ENCODE assay signal across 7 mouse cellular contexts in the genomic region with DNA sequence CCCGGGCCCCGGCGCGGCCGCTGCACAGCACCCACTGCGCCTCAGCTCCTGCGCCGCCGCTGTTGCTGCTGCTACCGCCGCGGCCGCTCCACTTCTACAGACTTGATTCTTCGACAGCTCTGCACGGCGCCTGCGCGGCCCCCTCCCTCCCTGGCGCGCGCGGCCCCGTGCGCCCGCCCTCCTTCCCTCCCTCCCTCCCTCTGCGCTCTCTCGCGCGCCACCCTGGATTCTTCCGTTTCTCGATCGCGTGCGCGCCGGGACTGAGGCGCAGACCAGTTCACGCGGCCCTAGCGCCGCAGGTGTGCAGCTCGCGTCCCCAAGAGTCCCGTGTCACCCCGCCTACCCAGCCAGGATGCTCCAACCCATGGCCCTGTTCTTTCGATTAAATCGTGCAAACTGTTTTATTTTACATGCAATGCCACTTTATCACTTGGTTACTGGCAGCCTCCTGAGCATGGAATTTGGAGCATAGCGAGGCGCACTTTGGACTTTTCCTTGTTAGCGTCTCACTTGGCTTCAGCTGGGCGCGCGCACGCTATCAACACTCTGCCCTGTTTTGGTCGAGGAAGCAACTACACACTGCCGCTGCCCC. TPM values are rescaled to one million over a fixed set of nuclear protein-coding genes. Genes with fewer than 3 reads are reported as not detected.
A peak's percentile ranks its signal among the peaks of the same experiment; 100 is the strongest.
DNase-seq lines count a peak whose midpoint lies in the region; ATAC-seq lines count a peak whose summit lies in the region.

TSS of gene Irf2bp2 (minus strand) at position 98 of the 592 bp plus-strand sequence.

- DNase-seq in adrenal gland, adult 8-10 months: peak; percentile 84
- DNase-seq in embryo, embryonic 11.5 days (ENCODE audit: low read depth, low spot score): peak; percentile 94
- DNase-seq in gastrocnemius, postnatal 4 days (ENCODE audit: low spot score in 2 of 2): peak; percentile 84 to 91
- peak; percentile 91 for DNase-seq in limb, embryonic 11.5 days (ENCODE audit: low spot score)
- peak; percentile 97 for DNase-seq in midbrain, embryonic 14.5 days
- peak; percentile 83 to 85 for DNase-seq in spleen, adult 18-20 months

- no peaks in the 10 kb centered on the region for H3K9me3 ChIP-seq in intestine, embryonic 16.5 days (ENCODE audit: control insufficient read depth, low read length)
- no peaks in the 10 kb centered on the region for H3K9me3 ChIP-seq in limb, embryonic 11.5 days (ENCODE audit: control insufficient read depth, low read length)
- no peaks in the 10 kb centered on the region for H3K9me3 ChIP-seq in midbrain, embryonic 14.5 days (ENCODE audit: control insufficient read depth, low read length)

- H3K4me1 ChIP-seq in intestine, embryonic 16.5 days (ENCODE audit: control insufficient read depth, insufficient read depth, low read length): peaks cover 34% of the 10 kb centered on the region
- peaks cover 37% of the 10 kb centered on the region for H3K4me1 ChIP-seq in limb, embryonic 11.5 days (ENCODE audit: control insufficient read depth, insufficient read depth, low read length)
- peaks cover 45% of the 10 kb centered on the region for H3K4me1 ChIP-seq in midbrain, embryonic 14.5 days (ENCODE audit: control insufficient read depth, insufficient read depth, low read length)

- H3K4me3 ChIP-seq in intestine, embryonic 16.5 days (ENCODE audit: low read length): peak within 1 kb of the TSS; percentile 100
- H3K4me3 ChIP-seq in limb, embryonic 11.5 days (ENCODE audit: low read depth, low read length): peak within 1 kb of the TSS; percentile 99
- H3K4me3 ChIP-seq in midbrain, embryonic 14.5 days (replicated peaks; ENCODE audit: low read depth, low read length): peak within 1 kb of the TSS; percentile 99

- peak within 1 kb of the TSS; percentile 100 for H3K9ac ChIP-seq in intestine, embryonic 16.5 days (ENCODE audit: low read depth, low read length)
- H3K9ac ChIP-seq in limb, embryonic 11.5 days (ENCODE audit: low read length): peak within 1 kb of the TSS; percentile 99
- peak within 1 kb of the TSS; percentile 99 for H3K9ac ChIP-seq in midbrain, embryonic 14.5 days (replicated peaks; ENCODE audit: low read length)

- ATAC-seq in intestine, embryonic 16.5 days: peak; percentile 72
- ATAC-seq in limb, embryonic 11.5 days (ENCODE audit: insufficient number of reproducible peaks, low FRiP score, low TSS enrichment, low read depth): peak; percentile 69
- ATAC-seq in midbrain, embryonic 14.5 days (ENCODE audit: low FRiP score, low TSS enrichment): peak; percentile 73

- peak within 1 kb of the TSS; percentile 81 for H3K4me2 ChIP-seq in intestine, embryonic 16.5 days (ENCODE audit: low read depth, low read length)
- H3K4me2 ChIP-seq in limb, embryonic 11.5 days (ENCODE audit: low read depth, severe bottlenecking): peak within 1 kb of the TSS; percentile 99
- H3K4me2 ChIP-seq in midbrain, embryonic 14.5 days (ENCODE audit: low read length): peak within 1 kb of the TSS; percentile 100

- no peaks in the 10 kb centered on the region for H3K27me3 ChIP-seq in intestine, embryonic 16.5 days (replicated peaks; ENCODE audit: control insufficient read depth, insufficient read depth, low read length)
- no peaks in the 10 kb centered on the region for H3K27me3 ChIP-seq in limb, embryonic 11.5 days (ENCODE audit: control insufficient read depth, insufficient read depth, low read length)
- no peaks in the 10 kb centered on the region for H3K27me3 ChIP-seq in midbrain, embryonic 14.5 days (ENCODE audit: control insufficient read depth, insufficient read depth, low read length)

- H3K36me3 ChIP-seq in intestine, embryonic 16.5 days (ENCODE audit: control insufficient read depth, insufficient read depth, low read length): peaks cover 4% of the 10 kb centered on the region
- peaks cover 5% of the 10 kb centered on the region for H3K36me3 ChIP-seq in limb, embryonic 11.5 days (ENCODE audit: control insufficient read depth, insufficient read depth, low read length)
- H3K36me3 ChIP-seq in midbrain, embryonic 14.5 days (ENCODE audit: control insufficient read depth, insufficient read depth, low read length): peaks cover 16% of the 10 kb centered on the region; the same call in 1 of the 2 replicates

- under 1% methylated on average over 56 of the region's 56 CpGs for WGBS in intestine, embryonic 16.5 days
- WGBS in limb, embryonic 11.5 days: 1% methylated on average over 46 of the region's 56 CpGs
- WGBS in midbrain, embryonic 14.5 days: under 1% methylated on average over 42 of the region's 56 CpGs

- peak within 1 kb of the TSS; percentile 99 for H3K27ac ChIP-seq in intestine, embryonic 16.5 days (ENCODE audit: low read length)
- H3K27ac ChIP-seq in limb, embryonic 11.5 days (replicated peaks; ENCODE audit: low read depth, low read length): peak within 1 kb of the TSS; percentile 100
- H3K27ac ChIP-seq in midbrain, embryonic 14.5 days (replicated peaks; ENCODE audit: low read depth, low read length): peak within 1 kb of the TSS; percentile 99

RNA-seq across cellular contexts. Expression of gene Irf2bp2, which starts in this region (rescaled TPM):
- 100 to 1,000 TPM in 2 of 4 experiments, 10 to 100 TPM in 2; 74.4 to 129 (median 98.9) TPM for total RNA-seq in adrenal gland, adult 8-10 months (2022)
- total RNA-seq in gastrocnemius, postnatal 4 days (2021): 10 to 100 TPM; 71.8 to 76.1 TPM
- polyA plus RNA-seq in intestine, embryonic 16.5 days (2015; fragmentation: Nextera tagmentation; extraction: Ambion mirVana): 11.5 and 11.9 TPM in 2 replicates
- polyA plus RNA-seq in limb, embryonic 11.5 days (2014; fragmentation: Nextera tagmentation; extraction: Ambion mirVana): 4.9 and 5.6 TPM in 2 replicates
- 7.8 and 9.8 TPM in 2 replicates for polyA plus RNA-seq in midbrain, embryonic 14.5 days (2014; fragmentation: Nextera tagmentation; extraction: Ambion mirVana)

Comparison
In these comparisons a context has a peak if more than half of its experiments do, and no peak if none do; other contexts are left out.
1. Peak in every context shown above with its lines: DNase-seq, ATAC-seq, H3K4me3 ChIP-seq and H3K27ac ChIP-seq.